Mouse (Mus musculus): ENCODE results near the gene Klhdc1. TPM values are rescaled to one million over a fixed set of nuclear protein-coding genes. Genes with fewer than 3 reads are reported as not detected.

The Klhdc1 gene
- polyA plus RNA-seq, 1 experiment = 1.4 TPM

- no peak overlapping the region for H3K27ac ChIP-seq (ENCODE audit: control insufficient read depth, insufficient read depth, low read length)
- H3K27me3 ChIP-seq (ENCODE audit: control insufficient read depth, insufficient read depth, low read length) = no peaks in the 10 kb centered on the region
- H3K4me3 ChIP-seq (ENCODE audit: control insufficient read depth, insufficient read depth, low read length) = no peak overlapping the region
- TF ChIP-seq POLR2A (IDR thresholded peaks at IDR 0.05; ENCODE audit: control insufficient read depth, extremely low read depth, insufficient read depth, low read length, poor library complexity) = no peak
- TF ChIP-seq CTCF (IDR thresholded peaks at IDR 0.05; ENCODE audit: borderline replicate concordance, control insufficient read depth, extremely low read depth, insufficient read depth, low read length, poor library complexity) = no peak
- 83% methylated on average over 2 of the region's 2 CpGs for WGBS
- no peak for DNase-seq
- peaks cover 7% of the 10 kb centered on the region for H3K4me1 ChIP-seq (replicated peaks; ENCODE audit: control insufficient read depth, insufficient read depth, low read length)
- H3K36me3 ChIP-seq (ENCODE audit: control insufficient read depth, insufficient read depth, low read length) = no peaks in the 10 kb centered on the region
Measured at GRCm38 (mm10) chr12:69293815-69294214, 52.8 kb downstream of the Klhdc1 start.

GRCm38 (mm10) chr12:69294936-69295335 is 54.0 kb downstream of the Klhdc1 start:
- Histone ChIP-seq H3K4me1 (replicated peaks; ENCODE audit: control insufficient read depth, insufficient read depth, low read length) (peaks cover 7% of the 10 kb centered on the region), H3K36me3 (ENCODE audit: control insufficient read depth, insufficient read depth, low read length) (no peaks in the 10 kb centered on the region), H3K4me3 (ENCODE audit: control insufficient read depth, insufficient read depth, low read length) (no peak overlapping the region), H3K27ac (ENCODE audit: control insufficient read depth, insufficient read depth, low read length) (no peak overlapping the region), H3K27me3 (ENCODE audit: control insufficient read depth, insufficient read depth, low read length) (no peaks in the 10 kb centered on the region)
- no peak for DNase-seq
- 41% methylated on average over 2 of the region's 2 CpGs for WGBS
- TF ChIP-seq POLR2A (IDR thresholded peaks at IDR 0.05; ENCODE audit: control insufficient read depth, extremely low read depth, insufficient read depth, low read length, poor library complexity) (no peak), CTCF (IDR thresholded peaks at IDR 0.05; ENCODE audit: borderline replicate concordance, control insufficient read depth, extremely low read depth, insufficient read depth, low read length, poor library complexity) (no peak)

DNA sequence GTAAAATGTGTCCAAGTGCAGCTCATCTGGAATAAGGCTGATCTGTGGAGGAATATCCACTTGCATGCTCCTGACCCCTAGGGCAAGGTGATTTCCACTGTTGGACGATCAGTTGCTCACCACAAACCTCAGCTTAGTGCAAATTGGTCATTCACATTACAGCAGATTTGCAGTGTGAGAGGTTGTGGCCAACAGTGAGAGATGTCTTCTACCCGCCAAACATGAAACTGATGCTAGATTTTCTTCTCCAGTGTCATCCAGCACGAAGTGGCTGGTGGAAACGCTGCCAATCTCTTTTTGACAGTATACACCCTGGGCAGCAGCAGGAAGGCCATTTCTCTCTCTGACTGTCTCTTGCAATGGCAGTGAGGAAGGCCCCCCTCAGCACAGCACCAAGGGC is 54.7 kb downstream of the Klhdc1 start:
- H3K27ac ChIP-seq (ENCODE audit: control insufficient read depth, insufficient read depth, low read length) = no peak overlapping the region
- peaks cover 7% of the 10 kb centered on the region for H3K4me1 ChIP-seq (replicated peaks; ENCODE audit: control insufficient read depth, insufficient read depth, low read length)
- WGBS = 84% methylated on average over 4 of the region's 4 CpGs
- H3K36me3 ChIP-seq (ENCODE audit: control insufficient read depth, insufficient read depth, low read length) = no peaks in the 10 kb centered on the region
- no peaks in the 10 kb centered on the region for H3K27me3 ChIP-seq (ENCODE audit: control insufficient read depth, insufficient read depth, low read length)
- no peak for DNase-seq
- no peak overlapping the region for H3K4me3 ChIP-seq (ENCODE audit: control insufficient read depth, insufficient read depth, low read length)
- TF ChIP-seq POLR2A (IDR thresholded peaks at IDR 0.05; ENCODE audit: control insufficient read depth, extremely low read depth, insufficient read depth, low read length, poor library complexity) (no peak), CTCF (IDR thresholded peaks at IDR 0.05; ENCODE audit: borderline replicate concordance, control insufficient read depth, extremely low read depth, insufficient read depth, low read length, poor library complexity) (no peak)

- TF ChIP-seq CTCF (IDR thresholded peaks at IDR 0.05; ENCODE audit: borderline replicate concordance, control insufficient read depth, extremely low read depth, insufficient read depth, low read length, poor library complexity) (no peak), POLR2A (IDR thresholded peaks at IDR 0.05; ENCODE audit: control insufficient read depth, extremely low read depth, insufficient read depth, low read length, poor library complexity) (no peak)
- WGBS = 1% methylated on average over 98 of the region's 98 CpGs
- peak; percentile 47 for DNase-seq
- Histone ChIP-seq H3K4me1 (replicated peaks; ENCODE audit: control insufficient read depth, insufficient read depth, low read length) (peaks cover 7% of the 10 kb centered on the region), H3K36me3 (ENCODE audit: control insufficient read depth, insufficient read depth, low read length) (no peaks in the 10 kb centered on the region), H3K27ac (ENCODE audit: control insufficient read depth, insufficient read depth, low read length) (no peak within 1 kb of the TSS), H3K27me3 (ENCODE audit: control insufficient read depth, insufficient read depth, low read length) (no peaks in the 10 kb centered on the region), H3K4me3 (ENCODE audit: control insufficient read depth, insufficient read depth, low read length) (peak within 1 kb of the TSS; percentile 68)
Measured at GRCm38 (mm10) chr12:69296511-69297410, 55.8 kb downstream of the Klhdc1 start, which contains the start of gene Klhdc2. Gene Klhdc2, plus strand, starts transcription at chr12:69296681.

DNA sequence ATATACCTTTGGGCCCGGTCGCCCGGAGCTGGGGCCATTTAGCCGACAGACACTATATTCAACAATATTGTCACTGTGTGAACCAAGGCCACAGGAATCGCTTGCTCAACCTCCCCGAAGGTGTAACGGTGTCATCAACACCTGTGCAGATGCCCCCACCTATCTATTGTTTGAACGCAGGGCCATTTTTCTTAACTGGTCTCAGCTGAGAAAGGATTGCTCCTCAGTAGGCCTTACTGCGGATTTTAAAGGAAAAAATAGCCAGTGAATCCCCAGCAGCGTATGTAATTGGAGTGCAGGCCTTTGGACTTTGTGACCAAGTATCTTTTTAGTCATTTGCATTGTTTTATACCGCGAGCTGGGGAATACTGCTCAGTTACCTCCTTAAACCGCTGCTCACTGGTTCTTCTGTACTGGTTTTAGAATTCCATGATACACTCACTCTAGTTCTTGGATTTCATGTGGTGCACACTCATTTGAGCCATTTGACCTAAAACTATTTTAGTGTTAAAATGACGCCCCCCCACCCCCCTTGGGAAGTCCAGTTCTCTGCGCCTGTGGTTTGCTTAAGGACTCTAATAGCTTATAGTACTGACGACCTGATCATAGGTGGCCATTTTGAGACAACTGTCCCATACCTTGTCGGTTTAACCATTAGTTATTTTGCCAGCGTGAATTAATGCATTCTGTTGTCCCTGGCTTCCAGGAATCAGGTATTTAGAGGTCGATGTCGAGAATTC is 56.6 kb downstream of the Klhdc1 start:
- Histone ChIP-seq H3K36me3 (ENCODE audit: control insufficient read depth, insufficient read depth, low read length) (no peaks in the 10 kb centered on the region), H3K4me1 (replicated peaks; ENCODE audit: control insufficient read depth, insufficient read depth, low read length) (peaks cover 7% of the 10 kb centered on the region), H3K27ac (ENCODE audit: control insufficient read depth, insufficient read depth, low read length) (no peak overlapping the region), H3K27me3 (ENCODE audit: control insufficient read depth, insufficient read depth, low read length) (no peaks in the 10 kb centered on the region), H3K4me3 (ENCODE audit: control insufficient read depth, insufficient read depth, low read length) (peak overlapping the region; percentile 68)
- 41% methylated on average over 20 of the region's 20 CpGs for WGBS
- no peak for TF ChIP-seq CTCF (IDR thresholded peaks at IDR 0.05; ENCODE audit: borderline replicate concordance, control insufficient read depth, extremely low read depth, insufficient read depth, low read length, poor library complexity)
- no peak for TF ChIP-seq POLR2A (IDR thresholded peaks at IDR 0.05; ENCODE audit: control insufficient read depth, extremely low read depth, insufficient read depth, low read length, poor library complexity)
- no peak for DNase-seq

DNA sequence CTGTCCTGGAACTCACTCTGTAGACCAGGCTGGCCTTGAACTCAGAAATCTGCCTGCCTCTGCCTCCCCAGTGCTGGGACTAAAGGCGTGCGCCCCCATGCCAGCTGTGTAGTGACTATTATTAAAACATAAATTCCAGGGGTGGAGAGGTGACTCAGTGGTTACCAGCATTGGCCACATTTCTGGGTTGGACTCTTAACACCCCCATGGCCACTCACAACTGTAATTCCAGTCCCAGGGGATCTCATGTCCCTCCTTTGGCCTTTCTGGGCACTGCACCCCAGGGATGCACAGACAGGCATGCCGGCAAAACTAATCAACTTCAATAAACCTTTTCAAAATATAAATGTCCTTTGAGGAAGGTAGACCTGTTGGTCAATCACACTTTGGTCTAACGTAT is 57.3 kb downstream of the Klhdc1 start:
- no peak overlapping the region for H3K4me3 ChIP-seq (ENCODE audit: control insufficient read depth, insufficient read depth, low read length)
- peaks cover 7% of the 10 kb centered on the region for H3K4me1 ChIP-seq (replicated peaks; ENCODE audit: control insufficient read depth, insufficient read depth, low read length)
- DNase-seq = no peak
- 96% methylated on average over 4 of the region's 4 CpGs for WGBS
- TF ChIP-seq POLR2A (IDR thresholded peaks at IDR 0.05; ENCODE audit: control insufficient read depth, extremely low read depth, insufficient read depth, low read length, poor library complexity) (no peak), CTCF (IDR thresholded peaks at IDR 0.05; ENCODE audit: borderline replicate concordance, control insufficient read depth, extremely low read depth, insufficient read depth, low read length, poor library complexity) (no peak)
- no peaks in the 10 kb centered on the region for H3K27me3 ChIP-seq (ENCODE audit: control insufficient read depth, insufficient read depth, low read length)
- H3K36me3 ChIP-seq (ENCODE audit: control insufficient read depth, insufficient read depth, low read length) = no peaks in the 10 kb centered on the region
- H3K27ac ChIP-seq (ENCODE audit: control insufficient read depth, insufficient read depth, low read length) = no peak overlapping the region

Measured in thymus, adult 2 months (tissue).